8 mouse cellular contexts compared by ENCODE assay signal in the genomic region with DNA sequence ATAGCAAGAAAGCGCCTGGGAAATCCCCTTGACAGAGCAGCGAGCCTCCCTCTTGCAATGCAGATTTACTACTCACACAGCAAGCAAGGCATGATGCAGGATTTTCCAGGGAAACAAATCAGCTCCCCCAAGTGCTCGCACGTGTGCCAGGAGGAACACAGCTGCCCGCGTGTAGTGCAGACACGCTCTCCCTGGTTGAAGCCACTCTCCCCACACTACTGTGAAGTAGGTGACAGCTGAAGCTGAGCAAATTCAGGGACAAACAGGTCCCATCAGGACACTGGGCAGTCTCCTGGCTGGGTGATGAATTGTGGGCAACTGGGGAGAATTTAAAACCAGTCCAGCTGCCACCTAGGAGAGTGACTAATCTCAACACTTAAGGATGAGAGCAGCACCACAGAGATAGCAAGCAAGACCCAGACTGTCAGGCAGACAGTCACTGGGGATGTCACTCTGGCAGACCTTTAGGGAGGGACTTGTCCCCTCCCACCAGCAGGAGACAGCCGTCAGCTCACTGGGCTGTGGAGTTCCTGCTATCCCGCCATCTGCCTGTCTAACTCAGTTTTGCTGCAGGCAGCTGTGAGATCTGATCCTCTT. TPM values are rescaled to one million over a fixed set of nuclear protein-coding genes. Genes with fewer than 3 reads are reported as not detected.
DNase-seq lines count a peak whose midpoint lies in the region; ATAC-seq and TF ChIP-seq lines count a peak whose summit lies in the region.

No protein-coding gene starts in this region.

- H3K4me3 ChIP-seq in CH12.LX (replicated peaks in 1 of 3; ENCODE audit: low read depth in 2 of 3, low read length in 2 of 3, poor library complexity in 1 of 3) = no peak overlapping the region
- H3K4me3 ChIP-seq in forebrain, embryonic 16.5 days (replicated peaks; ENCODE audit: low read length) = no peak overlapping the region
- H3K4me3 ChIP-seq in midbrain, embryonic 11.5 days (ENCODE audit: low read depth, low read length) = no peak overlapping the region
- H3K4me3 ChIP-seq in thymus, adult 2 months (ENCODE audit: control insufficient read depth, insufficient read depth, low read length) = no peak overlapping the region

- TF ChIP-seq CTCF in CH12.LX (conservative IDR thresholded peaks at IDR 0.05 in 1 of 2, IDR thresholded peaks at IDR 0.05 in 1 of 2; ENCODE audit: low read depth in 2 of 2, low read length in 2 of 2) = no peak
- no peak for TF ChIP-seq CTCF in thymus, adult 2 months (IDR thresholded peaks at IDR 0.05; ENCODE audit: borderline replicate concordance, control insufficient read depth, extremely low read depth, insufficient read depth, low read length, poor library complexity)

- no peak for TF ChIP-seq RAD21 in CH12.LX (IDR thresholded peaks at IDR 0.05; ENCODE audit: low read depth, low read length)

- peak; percentile 31 to 38 for DNase-seq in cerebellum, postnatal 14 days
- peak; percentile 15 for DNase-seq in CH12.LX (ENCODE audit: extremely low read depth)
- peak; percentile 92 for DNase-seq in midbrain, embryonic 11.5 days (ENCODE audit: low spot score, missing footprints)
- no peak for DNase-seq in thymus, adult 2 months
- DNase-seq in adrenal gland, postnatal 10 days = no peak
- DNase-seq in ovary, adult 18-20 months (ENCODE audit: low spot score) = no peak

- H3K27ac ChIP-seq in CH12.LX (ENCODE audit: insufficient read depth, low read depth) = no peak overlapping the region
- H3K27ac ChIP-seq in forebrain, embryonic 16.5 days (ENCODE audit: low read length) = peak overlapping the region; percentile 68
- peak overlapping the region; percentile 69 for H3K27ac ChIP-seq in midbrain, embryonic 11.5 days (ENCODE audit: low read depth, low read length)
- H3K27ac ChIP-seq in thymus, adult 2 months (ENCODE audit: control insufficient read depth, insufficient read depth, low read length) = no peak overlapping the region

- H3K36me3 ChIP-seq in CH12.LX (replicated peaks in 1 of 2; ENCODE audit: control insufficient read depth in 1 of 2, insufficient read depth in 1 of 2, low read length in 1 of 2) = no peaks in the 10 kb centered on the region
- H3K36me3 ChIP-seq in forebrain, embryonic 16.5 days (ENCODE audit: control insufficient read depth, insufficient read depth) = no peaks in the 10 kb centered on the region
- H3K36me3 ChIP-seq in midbrain, embryonic 11.5 days (ENCODE audit: control insufficient read depth, insufficient read depth, low read length) = no peaks in the 10 kb centered on the region
- no peaks in the 10 kb centered on the region for H3K36me3 ChIP-seq in thymus, adult 2 months (ENCODE audit: control insufficient read depth, insufficient read depth, low read length)

- H3K27me3 ChIP-seq in CH12.LX (replicated peaks) = peaks cover 46% of the 10 kb centered on the region
- no peaks in the 10 kb centered on the region for H3K27me3 ChIP-seq in forebrain, embryonic 16.5 days (replicated peaks; ENCODE audit: control insufficient read depth, insufficient read depth, low read length)
- no peaks in the 10 kb centered on the region for H3K27me3 ChIP-seq in midbrain, embryonic 11.5 days (ENCODE audit: control insufficient read depth, insufficient read depth, low read length)
- no peaks in the 10 kb centered on the region; the same call in 1 of the 2 replicates for H3K27me3 ChIP-seq in thymus, adult 2 months (ENCODE audit: control insufficient read depth, insufficient read depth, low read length)

- peaks cover 5 to 11% of the 10 kb centered on the region in 2 experiments; a peak in 3 of 4 replicates for H3K4me1 ChIP-seq in CH12.LX (ENCODE audit: control insufficient read depth in 1 of 2, insufficient read depth in 2 of 2)
- H3K4me1 ChIP-seq in forebrain, embryonic 16.5 days (replicated peaks; ENCODE audit: control insufficient read depth, insufficient read depth, low read length) = peaks cover 63% of the 10 kb centered on the region
- H3K4me1 ChIP-seq in midbrain, embryonic 11.5 days (ENCODE audit: control insufficient read depth, insufficient read depth, low read length) = peaks cover 46% of the 10 kb centered on the region
- H3K4me1 ChIP-seq in thymus, adult 2 months (replicated peaks; ENCODE audit: control insufficient read depth, insufficient read depth, low read length) = no peaks in the 10 kb centered on the region

- in situ Hi-C loops in CH12.LX (cut with MboI; ENCODE audit: low pct_ligation_motif_present, low pct_unique_long_range_greater_than_20kb, low sequenced_read_pairs) = loop anchor here (25.0 kb wide), 1 partner anchor 345 kb away; no protein-coding TSS in a partner anchor

- ATAC-seq in cerebellum, adult (ENCODE audit: insufficient number of reproducible peaks, low FRiP score, low TSS enrichment) = no peak
- ATAC-seq in forebrain, embryonic 16.5 days = peak; percentile 75
- peak; percentile 84 for ATAC-seq in midbrain, embryonic 11.5 days (ENCODE audit: low FRiP score)

- H3K9me3 ChIP-seq in CH12.LX (replicated peaks; ENCODE audit: low read length) = no peaks in the 10 kb centered on the region
- no peaks in the 10 kb centered on the region for H3K9me3 ChIP-seq in forebrain, embryonic 16.5 days (ENCODE audit: control insufficient read depth, low read length)
- H3K9me3 ChIP-seq in midbrain, embryonic 11.5 days (ENCODE audit: control insufficient read depth, low read length) = no peaks in the 10 kb centered on the region

- dilution Hi-C loops in CH12.LX (cut with MboI; ENCODE audit: extremely low pct_ligation_motif_present, extremely low pct_unique_long_range_greater_than_20kb, low sequenced_read_pairs) = no loop called here

- no peak for TF ChIP-seq EP300 in CH12.LX (IDR thresholded peaks at IDR 0.05; ENCODE audit: low read length)

- 9% methylated on average over 9 of the region's 9 CpGs for WGBS in forebrain, embryonic 16.5 days
- 5% methylated on average over 9 of the region's 9 CpGs for WGBS in midbrain, embryonic 11.5 days
- 76% methylated on average over 9 of the region's 9 CpGs for WGBS in thymus, adult 2 months

- H3K79me2 ChIP-seq in CH12.LX (replicated peaks; ENCODE audit: control insufficient read depth, extremely low read depth, insufficient read depth, poor library complexity, severe bottlenecking) = no peaks in the 10 kb centered on the region

- H3K4me2 ChIP-seq in CH12.LX (ENCODE audit: insufficient read depth, low read depth, poor library complexity, severe bottlenecking) = no peak overlapping the region
- H3K4me2 ChIP-seq in forebrain, embryonic 16.5 days (ENCODE audit: low read length) = peak overlapping the region; percentile 20
- peak overlapping the region; percentile 14; the same call in 1 of the 2 replicates for H3K4me2 ChIP-seq in midbrain, embryonic 11.5 days

- H3K9ac ChIP-seq in CH12.LX (ENCODE audit: insufficient read depth, low read depth) = no peak overlapping the region
- peak overlapping the region; percentile 36 for H3K9ac ChIP-seq in forebrain, embryonic 16.5 days (replicated peaks; ENCODE audit: low read depth, low read length)
- peak overlapping the region; percentile 21; the same call in 1 of the 2 replicates for H3K9ac ChIP-seq in midbrain, embryonic 11.5 days (ENCODE audit: low read length)

- TF ChIP-seq POLR2A in CH12.LX (IDR thresholded peaks at IDR 0.05; ENCODE audit: low read depth, low read length) = no peak
- TF ChIP-seq POLR2A in thymus, adult 2 months (IDR thresholded peaks at IDR 0.05; ENCODE audit: control insufficient read depth, extremely low read depth, insufficient read depth, low read length, poor library complexity) = no peak

TF ChIP-seq in CH12.LX, 34 proteins besides CTCF, POLR2A, EP300 and RAD21:
- TF ChIP-seq BHLHE40 (IDR thresholded peaks at IDR 0.05; ENCODE audit: low read depth, low read length) (peak; percentile 75), ETS1 (conservative IDR thresholded peaks at IDR 0.05; ENCODE audit: low read depth, low read length) (no peak), MAX (IDR thresholded peaks at IDR 0.05; ENCODE audit: low read length) (0 out of 2 replicates have a peak, but pooled peaks have one; percentile 16)

RNA-seq across cellular contexts. Expression of a gene that starts 6.6 kb away (rescaled TPM):
- total RNA-seq in CH12.LX (2012; rRNA removed) (not detected in 2 replicates), CH12.LX (2014; rRNA removed) (not detected in 2 replicates)
- 0.04 TPM in 1 of 2 replicates, not detected in the other for polyA plus RNA-seq in CH12.LX (2012; ENCODE audit: insufficient read length, low read depth)
- 84.4 and 86.3 TPM in 2 replicates for polyA plus RNA-seq in forebrain, embryonic 16.5 days (2015; fragmentation: Nextera tagmentation; extraction: Ambion mirVana)
- 40.2 and 42.7 TPM in 2 replicates for polyA plus RNA-seq in midbrain, embryonic 11.5 days (2014; fragmentation: Nextera tagmentation; extraction: Ambion mirVana)
- 0.47 and 0.64 TPM in 2 replicates for polyA plus RNA-seq in thymus, adult 2 months (2012; rRNA removed)
- total RNA-seq in adrenal gland, postnatal 10 days (2021) = 1 to 10 TPM; 1.4 to 2.4 TPM

Comparison
In these comparisons a context has a peak if more than half of its experiments do, and no peak if none do; other contexts are left out.
1. DNase-seq: peak in cerebellum, postnatal 14 days (2 of 2), CH12.LX (single experiment) and midbrain, embryonic 11.5 days (single experiment); none in thymus, adult 2 months (single experiment), adrenal gland, postnatal 10 days (single experiment) and ovary, adult 18-20 months (single experiment).
2. H3K27ac ChIP-seq: peak in forebrain, embryonic 16.5 days (single experiment) and midbrain, embryonic 11.5 days (single experiment); none in CH12.LX (single experiment) and thymus, adult 2 months (single experiment).
3. RNA of a gene that starts 6.6 kb away (polyA plus RNA-seq): 84.4 to 86.3 TPM in forebrain, embryonic 16.5 days and 40.2 to 42.7 TPM in midbrain, embryonic 11.5 days; 0.47 to 0.64 TPM in thymus, adult 2 months and 0.04 TPM in CH12.LX; every median in the first group is over 10 times any median in the second.